Mouse (Mus musculus): ENCODE measurements around the gene Syne4. TPM values are rescaled to one million over a fixed set of nuclear protein-coding genes. Genes with fewer than 3 reads are reported as not detected.

Gene Syne4
- total RNA-seq (2021), result 1 to 10 TPM; 1.0 to 1.1 TPM
- long read RNA-seq, experiment 1, result 0 reads
- long read RNA-seq, experiment 2, partial matches to known transcripts, result 1 of 1 reads
- long read RNA-seq, experiment 2, other reads (novel, unspliced or antisense), result 0 of 1 reads

DNA sequence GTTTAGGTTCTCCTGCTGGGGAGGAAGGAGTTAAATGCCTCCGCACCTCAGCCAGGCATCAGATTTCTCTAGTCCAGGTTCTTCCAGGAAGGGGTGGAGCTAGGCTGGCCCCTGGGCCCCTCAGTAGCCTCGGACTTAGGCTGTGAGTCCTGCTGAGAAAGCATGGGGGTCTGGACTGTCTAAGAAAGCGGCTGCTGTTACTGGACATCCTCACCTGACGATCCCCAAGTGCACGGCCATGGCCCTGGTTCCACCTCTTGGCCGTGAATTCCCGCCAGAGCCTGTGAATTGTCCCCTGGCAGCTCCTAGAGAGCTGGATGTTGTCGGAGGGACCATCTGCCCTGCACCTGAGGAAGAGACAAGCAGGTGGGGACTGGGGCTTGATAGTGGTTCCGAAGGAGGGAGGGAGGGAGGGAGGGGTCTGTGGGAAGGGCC is at the start of gene Syne4:
TSS of gene Syne4 (plus strand) at position 87 of the 435 bp plus-strand sequence.
- peak; percentile 3 for DNase-seq
- intact Hi-C loops (cut with DNase I; ENCODE audit: low total_unique reads), result no loop called here

- no peak for DNase-seq
- intact Hi-C loops (cut with DNase I; ENCODE audit: low total_unique reads), result no loop called here
Measured at GRCm38 (mm10) chr7:30265041-30265440, 49.6 kb upstream of the Syne4 start.

DNA sequence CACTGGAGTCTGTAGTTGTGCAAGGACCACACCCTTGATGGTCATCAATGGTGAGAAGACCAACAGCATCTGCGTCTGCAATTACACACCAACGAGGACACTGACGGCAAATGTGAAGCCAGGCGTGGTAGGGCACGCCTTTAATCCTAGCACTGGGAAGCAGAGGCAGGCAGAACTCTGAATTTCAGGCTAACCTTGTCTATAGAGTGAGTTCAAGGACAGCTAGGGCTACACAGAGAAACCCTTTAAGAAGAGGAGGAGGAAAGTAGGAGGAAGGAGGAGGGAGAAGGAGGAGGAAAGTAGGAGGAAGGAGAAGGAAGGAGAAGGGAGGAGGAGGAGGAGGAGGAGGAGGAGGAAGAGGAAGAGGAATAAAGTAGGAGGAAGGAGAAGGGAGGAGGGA is 49.1 kb upstream of the Syne4 start:
- intact Hi-C loops (cut with DNase I; ENCODE audit: low total_unique reads), result no loop called here
- no peak for DNase-seq

DNA sequence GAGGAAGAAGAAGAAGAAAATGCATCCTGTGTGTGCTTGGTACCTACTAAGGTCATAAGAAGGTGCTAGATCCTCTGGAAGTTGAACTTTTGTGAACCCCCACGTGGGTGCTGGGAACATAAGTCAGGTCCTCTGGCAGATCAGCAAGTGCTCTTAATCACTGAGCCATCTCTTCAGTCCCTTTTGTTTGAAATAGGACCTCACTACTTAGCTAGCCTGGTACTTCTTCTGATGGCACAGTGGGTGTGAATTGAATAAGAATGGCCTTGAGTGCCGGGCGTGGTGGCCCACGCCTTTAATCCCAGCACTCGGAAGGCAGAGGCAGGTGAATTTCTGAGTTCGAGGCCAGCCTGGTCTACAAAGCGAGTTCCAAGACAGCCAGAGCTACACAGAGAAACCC is 48.7 kb upstream of the Syne4 start:
- DNase-seq, result no peak
- intact Hi-C loops (cut with DNase I; ENCODE audit: low total_unique reads), result no loop called here

DNA sequence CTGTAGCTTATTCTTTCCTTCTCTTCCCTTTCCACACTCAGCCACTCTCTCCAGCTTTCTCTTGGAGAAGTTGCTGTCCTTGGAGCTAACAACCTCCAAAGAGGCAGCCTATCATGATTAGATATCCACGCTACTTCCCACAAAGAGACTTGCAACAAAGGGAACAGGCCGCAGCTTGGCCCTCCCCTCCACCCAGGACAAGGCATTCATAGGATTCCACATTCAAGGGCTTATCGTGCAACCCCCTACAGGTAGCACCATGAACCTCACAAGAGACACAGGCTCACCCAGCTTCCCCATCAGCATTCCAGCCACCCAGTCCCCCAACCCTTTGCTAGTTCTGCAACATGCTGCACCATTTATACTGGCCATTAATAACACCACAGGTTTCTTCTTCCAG is 47.8 kb upstream of the Syne4 start:
- intact Hi-C loops (cut with DNase I; ENCODE audit: low total_unique reads), result no loop called here
- no peak for DNase-seq

DNA sequence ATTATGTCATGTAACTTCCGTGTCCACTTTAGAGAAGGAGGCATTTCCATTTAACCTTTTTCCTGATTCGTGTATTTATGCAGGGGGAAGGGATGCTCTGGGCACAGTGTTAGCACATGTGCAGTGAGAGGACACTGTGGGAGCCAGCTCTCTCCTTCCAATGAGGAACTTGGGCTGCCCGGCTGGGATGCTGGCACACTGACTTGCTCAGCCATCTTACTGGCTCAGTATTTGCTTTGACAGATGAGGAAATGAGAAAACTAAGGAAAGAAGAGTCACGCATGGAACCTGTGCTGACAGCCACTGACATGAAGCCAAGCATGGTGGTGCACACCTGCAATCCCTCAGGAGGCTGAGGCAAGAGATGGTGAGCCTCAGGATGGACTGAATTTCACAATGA is 45.0 kb upstream of the Syne4 start:
- no peak for DNase-seq
- intact Hi-C loops (cut with DNase I; ENCODE audit: low total_unique reads), result no loop called here

DNA sequence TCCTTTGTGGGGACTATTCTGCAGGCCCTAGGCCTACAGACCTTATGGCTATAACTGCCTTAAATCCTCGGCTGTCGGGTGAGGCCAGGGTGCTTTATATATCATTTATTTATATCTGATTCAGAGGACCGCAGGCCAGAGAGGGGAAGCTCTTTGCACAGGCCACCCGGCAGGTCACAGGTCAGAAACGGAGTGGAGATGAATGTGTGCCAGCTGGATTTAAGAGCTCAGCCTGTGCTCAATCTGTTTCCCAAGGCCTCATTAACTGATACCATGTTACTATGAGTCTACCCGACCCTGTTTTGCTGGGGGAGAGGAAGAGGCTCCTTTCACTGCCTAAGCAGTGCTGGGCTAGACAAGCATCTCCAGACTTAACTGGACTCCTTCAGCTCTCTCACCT is 40.2 kb upstream of the Syne4 start:
- no peak for DNase-seq
- intact Hi-C loops (cut with DNase I; ENCODE audit: low total_unique reads), result no loop called here

DNA sequence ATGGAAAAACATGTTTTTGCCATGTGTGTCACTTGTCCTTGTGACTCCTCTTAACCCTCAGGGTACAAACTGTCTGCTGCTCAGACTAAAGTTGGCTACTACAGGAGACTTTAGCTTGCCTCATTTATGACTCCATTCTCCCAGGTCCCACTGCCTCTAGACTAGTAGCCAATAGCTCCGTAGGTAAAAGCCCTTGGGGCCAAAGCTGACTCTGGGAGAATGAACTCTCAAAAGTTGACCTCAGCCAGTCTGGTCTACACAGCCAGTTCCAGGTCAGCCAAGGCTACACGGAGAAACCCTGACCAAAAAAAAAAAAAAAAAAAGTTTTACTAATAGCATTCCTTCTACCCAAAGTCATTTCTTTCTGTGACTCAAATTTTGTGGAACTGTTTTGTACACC is 35.7 kb upstream of the Syne4 start:
- no peak for DNase-seq
- intact Hi-C loops (cut with DNase I; ENCODE audit: low total_unique reads), result loop anchor here (5.0 kb wide), 1 partner anchor 42 kb away; the partner anchor contains the start of gene Ovol3

DNA sequence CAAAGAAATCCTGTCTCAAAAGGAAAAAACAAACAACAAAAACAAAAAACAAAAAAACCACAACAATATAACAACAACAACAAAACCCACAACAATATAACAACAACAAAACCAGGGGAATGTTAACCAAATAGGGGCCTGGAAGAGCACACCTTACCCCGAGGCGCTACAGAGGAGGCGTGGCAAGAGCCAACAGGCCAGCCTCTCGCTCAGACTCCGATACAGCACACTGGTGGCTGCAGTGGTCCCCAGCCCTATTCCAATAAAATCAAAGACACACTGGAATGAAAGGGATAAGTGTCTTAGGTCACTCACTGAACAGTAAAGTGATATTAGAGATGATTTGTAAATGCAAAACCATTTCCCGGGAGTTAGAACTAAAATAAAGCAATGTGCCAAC is 35.1 kb upstream of the Syne4 start:
- DNase-seq, result no peak
- intact Hi-C loops (cut with DNase I; ENCODE audit: low total_unique reads), result loop anchor here (5.0 kb wide), 1 partner anchor 42 kb away; the partner anchor contains the start of gene Ovol3

DNA sequence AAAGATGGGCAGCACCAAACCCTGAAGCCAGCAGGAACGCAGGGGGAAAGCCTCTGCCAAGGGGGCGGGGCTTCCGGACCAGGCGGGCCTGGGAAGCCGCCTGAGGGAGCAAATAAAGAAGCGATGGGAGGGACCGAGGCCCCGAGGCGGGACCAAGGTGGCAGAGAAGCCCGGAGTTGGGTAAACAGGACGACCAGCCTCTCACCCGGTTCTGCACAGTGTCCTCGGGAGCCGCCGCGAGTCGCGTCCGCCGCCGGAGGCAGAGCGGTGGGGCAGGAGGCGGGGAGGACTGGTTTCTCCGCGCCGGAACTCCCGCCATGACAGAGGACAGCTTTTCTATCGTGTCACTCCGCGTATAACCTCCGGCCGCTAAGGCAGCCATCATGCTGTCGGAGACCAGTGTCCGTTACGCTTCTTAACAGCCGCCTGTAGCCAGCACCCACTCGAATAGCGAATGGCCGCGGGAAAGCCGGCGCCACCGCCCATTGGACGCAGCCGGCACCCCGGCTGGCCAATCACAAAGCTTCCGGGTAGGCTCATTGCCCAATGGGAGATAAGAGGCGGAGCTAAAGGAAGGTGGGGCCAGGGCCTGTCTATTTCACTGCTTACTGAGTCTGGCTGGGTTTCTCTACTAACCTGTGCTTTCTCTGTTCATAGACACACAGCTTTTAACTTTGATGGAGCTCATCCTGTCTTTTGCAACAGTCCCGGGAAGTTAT is 34.5 kb upstream of the Syne4 start, which contains the start of the genes Thap8 and Wdr62:
TSS of gene Thap8 (plus strand) at position 144 of the 719 bp plus-strand sequence.
TSS of gene Wdr62 (minus strand) at position 469 of the 719 bp plus-strand sequence.
- DNase-seq, result peak; percentile 92
- intact Hi-C loops (cut with DNase I; ENCODE audit: low total_unique reads), result loop anchor here (5.0 kb wide), 1 partner anchor 43 kb away; the partner anchor contains the start of gene Ovol3

DNA sequence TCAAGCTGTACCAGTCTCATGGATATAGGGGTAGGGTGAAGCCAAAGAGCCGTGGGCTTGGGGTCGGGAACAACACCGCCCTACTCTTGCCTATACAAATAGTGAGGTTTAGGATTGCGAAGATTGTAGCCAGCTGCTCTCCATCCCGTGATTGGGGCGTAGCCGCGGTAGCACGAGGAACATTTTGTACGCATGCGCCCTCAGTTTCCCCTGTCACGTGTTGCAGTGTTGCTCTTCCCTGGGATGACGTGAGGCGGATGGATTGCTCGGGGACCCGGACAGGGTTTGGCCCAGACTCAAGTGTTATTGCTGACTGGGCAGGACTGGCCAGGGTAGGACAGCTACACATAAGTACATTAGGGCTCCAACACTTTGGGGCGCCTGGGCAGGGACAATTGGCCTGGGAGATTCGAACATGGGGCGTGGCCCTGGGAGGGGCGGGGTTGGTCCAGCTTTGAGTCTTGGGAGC is 33.9 kb upstream of the Syne4 start:
- DNase-seq, result peak; percentile 86
- intact Hi-C loops (cut with DNase I; ENCODE audit: low total_unique reads), result no loop called here

DNA sequence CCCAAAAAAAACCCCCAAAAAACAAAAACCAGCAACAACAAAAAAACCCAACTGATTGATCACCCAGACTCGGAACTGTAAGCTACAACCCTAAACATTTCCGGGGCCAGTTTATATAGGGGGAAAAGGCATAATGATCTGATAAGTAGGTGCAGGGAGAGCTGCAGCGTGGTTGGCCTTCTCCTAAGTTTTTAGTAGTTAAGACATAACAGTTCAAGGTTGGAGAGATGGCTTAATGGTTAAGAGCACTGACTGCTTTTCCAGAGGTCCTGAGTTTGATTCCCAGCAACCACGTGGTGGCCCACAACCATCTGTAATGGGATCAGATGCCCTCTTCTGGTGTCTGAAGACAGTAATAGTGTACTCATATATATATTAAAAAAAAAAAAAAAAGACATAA is 33.1 kb upstream of the Syne4 start:
- intact Hi-C loops (cut with DNase I; ENCODE audit: low total_unique reads), result no loop called here
- no peak for DNase-seq

DNA sequence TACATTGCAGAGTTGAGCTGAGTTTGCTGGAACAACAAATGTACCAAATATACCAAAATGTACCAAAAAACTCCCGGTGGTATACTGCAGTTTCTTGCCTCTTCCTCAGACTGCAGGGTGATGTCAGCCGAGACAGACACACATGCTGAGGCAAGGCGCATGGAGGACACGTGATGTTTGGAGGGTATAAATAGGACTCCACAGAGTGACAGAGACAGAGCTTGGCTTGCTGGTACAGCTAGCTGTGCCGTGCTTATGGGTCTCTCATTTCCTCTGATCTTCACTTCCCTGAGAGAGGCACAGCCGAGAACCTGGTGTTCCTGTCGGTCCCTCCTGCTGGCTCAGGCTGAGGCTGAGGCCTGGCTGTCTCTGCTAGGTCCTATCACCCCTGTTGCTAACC is 31.9 kb upstream of the Syne4 start:
- no peak for DNase-seq
- intact Hi-C loops (cut with DNase I; ENCODE audit: low total_unique reads), result no loop called here

GRCm38 (mm10) chr7:30286701-30287410 is 27.8 kb upstream of the Syne4 start:
- no peak for DNase-seq
- intact Hi-C loops (cut with DNase I; ENCODE audit: low total_unique reads), result no loop called here

DNA sequence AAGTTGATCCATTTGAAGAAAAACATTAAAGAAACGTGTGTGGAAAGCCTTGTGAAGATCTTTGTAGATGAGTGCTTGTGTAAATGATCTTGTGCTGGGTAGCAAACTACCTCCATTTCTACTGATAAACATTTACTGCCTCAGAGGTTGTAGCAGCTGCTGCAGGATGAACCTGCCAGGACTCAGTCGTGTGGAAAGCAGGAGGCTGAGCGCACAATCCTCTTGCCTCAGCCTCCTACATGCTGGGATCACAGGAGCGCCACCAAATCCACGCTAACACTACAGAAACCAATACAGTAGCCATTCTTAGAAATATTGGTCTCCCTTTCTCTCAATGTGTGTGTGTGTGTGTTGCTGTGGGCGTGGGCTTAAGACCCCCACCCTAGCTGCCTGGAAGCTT is 26.6 kb upstream of the Syne4 start:
- DNase-seq, result no peak
- intact Hi-C loops (cut with DNase I; ENCODE audit: low total_unique reads), result no loop called here

GRCm38 (mm10) chr7:30289071-30289713 is 25.4 kb upstream of the Syne4 start:
- intact Hi-C loops (cut with DNase I; ENCODE audit: low total_unique reads), result no loop called here
- DNase-seq, result no peak

DNA sequence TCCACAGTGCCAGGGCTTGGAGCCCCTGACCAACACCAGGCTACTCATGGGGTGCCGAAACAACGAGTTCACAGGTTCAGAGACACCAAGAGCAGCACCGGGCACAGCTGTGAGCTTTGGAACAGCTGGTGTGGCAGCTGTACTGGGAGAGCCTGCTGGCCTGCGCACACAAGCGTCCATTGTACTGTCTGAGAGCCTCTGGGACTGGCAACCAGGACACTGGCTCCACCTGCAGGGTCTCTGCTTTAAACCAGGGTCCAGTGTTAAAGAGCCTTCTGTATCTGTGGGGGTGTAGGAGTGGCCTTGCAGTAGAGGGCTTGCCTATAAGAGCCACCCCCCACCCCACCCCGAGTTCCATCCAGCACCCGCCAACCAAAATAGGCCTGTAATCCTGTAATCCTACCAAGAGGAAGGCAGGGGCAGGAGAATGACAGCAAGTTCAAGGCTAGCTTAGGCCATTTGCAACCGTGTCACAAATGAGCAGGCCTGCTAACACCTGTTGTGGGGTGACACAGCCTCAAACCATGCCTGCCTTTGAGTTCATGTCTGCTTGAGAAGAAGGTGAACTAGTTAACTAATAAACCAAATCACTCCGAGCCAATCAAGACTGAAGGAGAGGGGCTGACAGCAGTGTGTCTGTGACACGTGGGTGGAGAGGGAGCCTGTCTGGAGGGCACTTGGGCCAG is 24.8 kb upstream of the Syne4 start:
- peak; percentile 48 for DNase-seq
- intact Hi-C loops (cut with DNase I; ENCODE audit: low total_unique reads), result no loop called here

DNA sequence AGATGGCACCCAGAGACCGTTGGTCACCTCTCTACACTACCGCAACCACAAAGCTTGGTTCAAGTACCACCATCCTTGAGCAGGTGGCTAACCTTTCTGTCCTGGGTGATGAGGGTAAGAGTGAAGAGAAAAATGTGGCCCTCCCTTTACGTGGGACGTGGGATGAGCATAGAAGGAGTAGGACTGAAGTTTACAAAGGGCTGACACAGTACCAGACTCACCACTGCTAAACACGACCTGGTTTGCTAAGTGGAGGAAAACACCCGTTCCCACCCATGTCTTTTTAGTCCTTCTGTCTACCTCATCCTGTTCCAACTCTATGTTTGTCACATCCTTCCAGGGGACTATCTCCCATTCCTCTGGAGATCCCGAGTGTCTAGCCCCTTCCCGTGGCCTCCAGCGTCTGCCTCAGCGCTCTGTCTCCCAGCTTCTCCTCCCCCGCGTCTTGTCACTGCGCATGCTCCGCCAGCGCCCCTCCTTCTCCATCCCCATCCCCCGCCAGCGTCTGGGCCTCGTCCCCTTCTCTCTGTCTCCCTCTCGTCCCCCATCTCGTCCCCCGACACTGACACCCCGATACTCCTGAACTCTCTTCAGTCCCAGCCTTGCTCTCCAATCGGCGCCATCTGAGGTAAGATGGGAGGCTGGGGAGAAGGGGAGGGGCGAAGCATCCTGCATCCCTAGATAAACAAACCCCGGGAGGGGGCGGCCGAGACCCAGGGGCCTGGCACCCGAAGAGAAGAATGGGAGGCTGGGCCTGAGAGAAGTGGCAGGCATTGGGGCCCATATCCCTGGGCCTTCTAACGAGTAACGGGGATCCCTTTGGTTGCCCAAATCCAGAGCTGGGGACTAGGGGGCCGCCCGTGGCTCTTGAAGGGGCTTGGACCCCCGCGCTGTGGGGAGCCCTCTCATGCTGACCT is 23.1 kb upstream of the Syne4 start, which contains the start of gene Clip3:
TSS of gene Clip3 (plus strand) at position 514 of the 917 bp plus-strand sequence.
- peak; percentile 85 for DNase-seq
- intact Hi-C loops (cut with DNase I; ENCODE audit: low total_unique reads), result no loop called here

All from gastrocnemius, postnatal 14 days (tissue).